Mouse (Mus musculus) cerebellum, adult 2 months (tissue): ENCODE measurements around the gene Col15a1.

Experiments
- CTCF ChIP-seq: fragments of 200-500 bp; IDR thresholded peaks from 2 replicates; pipeline ENCODE4 v1.5.1; 2011; ENCODE audit warnings: low read depth, mild to moderate bottlenecking, control low read depth, low read length, moderate library complexity, borderline replicate concordance; ENCODE audit not compliant: insufficient read depth
- POLR2A ChIP-seq: fragments of 200-500 bp; IDR thresholded peaks from 2 replicates; pipeline ENCODE4 v1.6.1; 2011; ENCODE audit warnings: low read length, control low read depth, borderline replicate concordance; ENCODE audit not compliant: insufficient read depth

DNA sequence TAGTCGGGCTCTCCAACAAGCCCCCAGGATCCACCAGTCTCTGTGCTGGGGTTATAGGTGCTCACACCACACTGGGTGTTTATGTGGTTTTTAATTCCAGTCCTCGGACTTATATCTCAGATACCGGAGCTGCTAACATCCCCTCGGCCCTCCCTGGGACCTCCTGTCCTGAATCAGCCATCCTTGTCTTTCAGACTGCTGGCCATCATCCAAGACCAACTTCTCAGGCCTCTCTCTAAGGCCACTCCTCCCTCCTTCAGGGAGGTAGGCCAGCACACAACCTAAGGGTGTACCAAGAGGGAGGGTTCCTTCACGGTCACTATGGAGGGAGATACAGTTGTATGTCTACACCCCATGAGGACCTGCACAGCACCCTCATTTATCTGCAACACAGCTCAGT lies 4.3 kb upstream of the Col15a1 start:
- TF ChIP-seq CTCF: no peak
- no peak for TF ChIP-seq POLR2A
